ENCODE assay signal across 8 mouse cellular contexts in the genomic region with DNA sequence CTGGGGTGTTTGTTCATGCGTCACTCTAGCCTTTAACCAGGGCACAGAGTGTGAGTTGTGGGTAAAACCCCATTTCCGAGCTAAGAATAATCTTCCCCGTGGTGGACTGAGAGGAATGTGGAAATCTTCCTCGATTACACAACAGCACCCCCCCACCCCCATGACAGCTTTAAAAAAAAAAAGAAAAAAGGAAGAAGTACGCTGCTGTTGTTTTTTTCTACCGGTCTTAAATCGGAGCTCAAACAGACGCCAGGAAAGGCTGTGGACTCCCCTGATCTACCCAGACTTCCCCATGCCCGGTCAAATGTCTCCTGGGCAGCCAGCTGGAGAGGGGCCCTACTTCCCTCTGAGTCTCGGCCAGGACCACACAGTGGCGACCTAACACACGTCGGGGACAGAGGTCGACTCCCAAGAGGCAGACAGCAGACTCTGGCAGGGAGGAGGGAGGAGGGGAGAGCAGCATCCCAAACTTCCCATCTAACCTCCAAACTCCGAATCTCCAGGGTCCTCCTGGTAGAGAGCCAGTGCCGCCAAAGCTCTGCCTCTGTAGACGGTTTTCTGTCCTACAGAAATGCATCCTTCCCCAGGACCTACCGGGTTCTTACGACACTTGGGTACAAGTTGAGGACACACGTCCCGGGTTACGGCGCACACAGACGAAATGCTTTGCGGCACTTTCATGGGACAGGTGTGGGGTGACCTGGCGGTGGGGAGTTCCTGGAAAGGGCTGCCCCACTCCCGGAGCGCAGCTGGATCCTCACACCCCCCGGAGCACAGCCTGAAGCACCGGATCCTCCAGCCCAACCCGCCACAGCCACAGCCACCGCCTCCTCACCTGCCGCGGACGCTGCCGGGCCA. TPM values are rescaled to one million over a fixed set of nuclear protein-coding genes. Genes with fewer than 3 reads are reported as not detected.
A peak's percentile ranks its signal among the peaks of the same experiment; 100 is the strongest.
DNase-seq lines count a peak whose midpoint lies in the region; ATAC-seq and TF ChIP-seq lines count a peak whose summit lies in the region.

No protein-coding gene starts in this region.

- H3K4me3 ChIP-seq in testis, adult 2 months (ENCODE audit: control insufficient read depth, low read depth, low read length) = peak overlapping the region; percentile 88

- no peak for DNase-seq in testis, postnatal 14 days (ENCODE audit: low spot score)
- DNase-seq in embryo, embryonic 11 days = peak; percentile 54
- peak; percentile 75 for DNase-seq in gastrocnemius, postnatal 25 days
- DNase-seq in left cerebral cortex, postnatal 4 days = peak; percentile 17
- peak; percentile 34 for DNase-seq in mesoderm, embryonic 11.5 days (ENCODE audit: low read depth, low spot score)
- peak; percentile 13 for DNase-seq in right cerebral cortex, postnatal 4 days

- H3K27me3 ChIP-seq in testis, adult 2 months (ENCODE audit: control insufficient read depth, insufficient read depth, low read length) = no peaks in the 10 kb centered on the region

- TF ChIP-seq POLR2A in testis, adult 2 months (IDR thresholded peaks at IDR 0.05; ENCODE audit: control insufficient read depth, low read depth, low read length) = no peak

- H3K4me1 ChIP-seq in testis, adult 2 months (ENCODE audit: control insufficient read depth, insufficient read depth, low read length) = peaks cover 11% of the 10 kb centered on the region

- no peak for TF ChIP-seq CTCF in testis, adult 2 months (IDR thresholded peaks at IDR 0.05; ENCODE audit: control insufficient read depth, insufficient read depth, insufficient replicate concordance, low read depth, low read length)

- intact Hi-C loops in left cerebral cortex, postnatal 4 days (cut with DNase I) = no loop called here

- H3K36me3 ChIP-seq in testis, adult 2 months (ENCODE audit: control insufficient read depth, insufficient read depth, low read length) = no peaks in the 10 kb centered on the region

- H3K27ac ChIP-seq in testis, adult 2 months (ENCODE audit: control insufficient read depth, insufficient read depth, low read depth, low read length) = peak overlapping the region; percentile 43

- peak; percentile 62 for ATAC-seq in inflammation-experienced regulatory T-cells, adult 6 months

RNA-seq across cellular contexts. Expression of a gene that starts 0.6 kb away (rescaled TPM):
- 135 and 143 TPM in 2 replicates for polyA plus RNA-seq in testis, adult 2 months (2012; rRNA removed)
- 1 to 10 TPM; 6.0 to 6.3 TPM for total RNA-seq in gastrocnemius, postnatal 25 days (2021)
- 10 to 100 TPM in 1 of 3 experiments, 1 to 10 TPM in 2; 6.0 to 10.1 (median 9.1) TPM for polyA plus RNA-seq in inflammation-experienced regulatory T-cells, adult 6 months (2017; shearing (Covaris generic))
- total RNA-seq in left cerebral cortex, postnatal 4 days (2021) = 1 to 10 TPM; 2.7 to 3.0 TPM

RNA-seq across cellular contexts. Expression of a gene that starts 20.0 kb away (rescaled TPM):
- polyA plus RNA-seq in testis, adult 2 months (2012; rRNA removed) = 13.8 and 15.1 TPM in 2 replicates
- 1 to 10 TPM; 3.4 to 5.0 TPM for total RNA-seq in gastrocnemius, postnatal 25 days (2021)
- polyA plus RNA-seq in inflammation-experienced regulatory T-cells, adult 6 months (2017; shearing (Covaris generic)) = 10 to 100 TPM; 25.9 to 32.4 (median 30.9) TPM
- total RNA-seq in left cerebral cortex, postnatal 4 days (2021) = 10 to 100 TPM; 12.1 to 12.5 TPM

RNA-seq across cellular contexts. Expression of a gene that starts 21.5 kb away (rescaled TPM):
- polyA plus RNA-seq in testis, adult 2 months (2012; rRNA removed) = 134 and 144 TPM in 2 replicates
- total RNA-seq in gastrocnemius, postnatal 25 days (2021) = not detected
- polyA plus RNA-seq in inflammation-experienced regulatory T-cells, adult 6 months (2017; shearing (Covaris generic)) = not detected
- total RNA-seq in left cerebral cortex, postnatal 4 days (2021) = not detected

RNA-seq across cellular contexts. Expression of a gene that starts 37.8 kb away (rescaled TPM):
- polyA plus RNA-seq in testis, adult 2 months (2012; rRNA removed) = 9.6 and 9.7 TPM in 2 replicates
- 10 to 100 TPM; 11.9 to 12.1 TPM for total RNA-seq in gastrocnemius, postnatal 25 days (2021)
- 10 to 100 TPM; 17.9 to 56.0 (median 48.0) TPM for polyA plus RNA-seq in inflammation-experienced regulatory T-cells, adult 6 months (2017; shearing (Covaris generic))
- 10 to 100 TPM; 50.0 to 51.3 TPM for total RNA-seq in left cerebral cortex, postnatal 4 days (2021)

RNA-seq across cellular contexts. Expression of a gene that starts 39.9 kb away (rescaled TPM):
- 3.3 and 7.2 TPM in 2 replicates for polyA plus RNA-seq in testis, adult 2 months (2012; rRNA removed)
- total RNA-seq in gastrocnemius, postnatal 25 days (2021) = 100 to 1,000 TPM; 130 to 163 TPM
- under 1 TPM in 1 of 3 experiments, not detected in 2; 0.25 TPM for polyA plus RNA-seq in inflammation-experienced regulatory T-cells, adult 6 months (2017; shearing (Covaris generic))
- 1 to 10 TPM; 4.2 to 4.8 TPM for total RNA-seq in left cerebral cortex, postnatal 4 days (2021)
